Mouse (Mus musculus) cerebellum, adult 11-12 months (tissue): ENCODE measurements at regions not wholly inside any gene's neighbourhood (a gene's known extent, or its start where the extent isn't known, plus 50 kb on each side); places are given as distances from the start of the nearest gene placed in this dataset.
A peak's percentile ranks its signal among the peaks of the same experiment; 100 is the strongest.

Experiments used
- DNase-seq: peaks from one replicate; pipeline ENCODE4 v3.0.0; 2022

DNA sequence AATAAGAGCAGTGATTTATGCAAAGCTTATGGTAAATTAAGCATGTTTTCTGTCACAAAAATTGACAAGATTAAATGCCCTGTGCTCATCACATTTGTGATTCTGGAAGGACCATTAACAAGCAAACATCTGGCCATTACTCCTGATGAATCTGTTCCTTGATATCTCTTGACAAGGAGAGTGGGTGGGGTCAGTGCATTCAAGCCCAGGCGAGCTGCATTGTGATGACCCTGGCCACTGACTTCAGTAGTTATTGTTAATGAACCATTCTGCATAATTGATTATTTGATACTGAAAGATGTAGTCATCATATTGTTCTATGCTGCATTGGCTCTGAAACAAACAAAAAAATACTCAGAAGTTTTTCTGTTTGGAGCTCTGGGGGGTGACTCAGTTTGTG is 115.4 kb upstream of the Prmt6 start:
- no peak for DNase-seq

DNA sequence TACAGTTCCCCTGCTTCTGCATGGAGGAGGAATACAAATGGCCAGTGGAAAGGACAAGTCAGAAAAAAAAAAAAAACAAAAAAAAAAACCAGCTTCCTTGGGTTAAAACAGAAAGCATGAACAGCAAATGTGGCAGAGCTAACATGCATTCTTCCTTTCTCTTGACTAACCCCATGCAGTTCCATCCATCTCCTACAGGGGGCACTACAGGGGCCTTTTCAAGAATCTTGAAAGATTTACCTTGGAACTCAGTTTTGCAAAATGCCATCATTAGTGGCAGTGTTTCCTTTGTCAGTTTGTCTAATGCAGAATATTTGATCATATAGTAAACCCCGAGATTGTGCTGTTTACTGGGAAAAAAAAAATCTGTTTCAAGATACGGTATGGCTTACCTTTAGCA is 111.1 kb upstream of the Prmt6 start:
- no peak for DNase-seq

DNA sequence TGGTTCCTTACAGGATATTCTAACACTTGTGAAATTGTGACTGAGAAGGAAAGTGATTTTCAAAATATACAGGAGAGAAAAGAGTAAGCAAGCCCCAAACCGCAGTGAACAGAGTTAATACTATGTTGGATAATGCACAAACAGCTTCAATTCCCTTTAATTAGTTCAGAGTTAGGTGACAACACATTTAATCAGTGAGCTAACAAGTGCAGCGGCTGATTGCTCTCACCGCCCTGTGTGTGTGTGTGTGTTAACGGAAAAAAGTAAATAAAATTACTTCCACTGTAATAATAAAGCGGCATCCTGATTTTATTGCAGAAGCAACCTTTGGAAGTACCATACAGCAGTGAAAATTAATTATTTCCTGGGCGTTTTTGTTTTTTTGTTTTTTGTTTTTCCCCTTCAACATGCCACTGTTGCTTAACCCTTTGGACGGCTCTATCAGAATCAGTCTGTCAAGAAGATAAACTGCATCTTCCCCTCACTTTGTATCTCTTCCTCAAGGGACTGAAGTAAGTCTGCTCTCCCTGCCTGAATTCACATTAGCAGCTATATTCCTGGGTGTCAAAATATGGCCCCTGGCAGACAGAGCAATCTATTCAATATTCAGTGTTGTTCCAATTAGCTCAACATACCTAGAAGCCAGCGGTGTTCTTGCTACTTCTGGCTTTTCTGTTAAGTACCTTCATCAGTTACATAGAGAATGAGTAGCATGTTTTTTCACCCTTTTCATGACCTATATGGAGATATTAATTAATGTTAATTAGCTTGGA is 106.2 kb upstream of the Prmt6 start:
- DNase-seq = no peak

DNA sequence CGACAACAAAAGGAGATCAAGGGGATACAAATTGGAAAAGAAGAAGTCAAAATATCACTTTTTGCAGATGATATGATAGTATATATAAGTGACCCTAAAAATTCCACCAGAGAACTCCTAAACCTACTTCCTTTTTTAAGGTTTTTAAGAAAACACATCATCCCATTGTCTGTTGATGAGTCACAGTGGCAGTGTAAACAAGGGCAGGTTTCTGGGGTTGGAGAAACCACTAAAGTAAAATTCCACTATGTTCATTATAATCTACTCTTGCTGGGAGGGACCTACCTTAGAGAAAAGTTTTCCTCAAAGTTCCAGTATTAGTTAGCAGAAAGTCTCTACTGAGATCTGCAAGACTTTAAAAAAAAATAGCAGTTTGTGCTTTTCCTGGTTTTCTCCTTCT is 102.9 kb upstream of the Prmt6 start:
- DNase-seq = no peak

DNA sequence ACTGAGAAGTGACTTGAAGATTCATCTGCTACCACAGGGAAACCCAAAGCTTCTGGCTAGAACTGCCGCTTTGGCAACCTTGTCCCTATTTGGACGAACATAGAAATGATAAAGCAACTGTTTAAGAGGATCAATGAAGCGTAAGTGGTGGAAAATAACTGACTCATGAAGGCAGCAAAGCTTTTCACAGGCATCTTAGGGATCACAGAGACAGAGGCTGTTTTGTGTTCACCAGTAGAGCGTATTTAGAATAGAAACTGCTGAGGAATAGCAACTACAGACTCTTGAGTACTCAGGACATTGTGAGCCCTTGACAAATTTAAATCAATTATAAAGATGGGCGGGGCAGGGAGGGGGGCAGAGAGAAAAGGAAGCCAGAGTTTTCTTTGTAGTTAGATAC is 99.3 kb upstream of the Prmt6 start:
- DNase-seq = no peak

DNA sequence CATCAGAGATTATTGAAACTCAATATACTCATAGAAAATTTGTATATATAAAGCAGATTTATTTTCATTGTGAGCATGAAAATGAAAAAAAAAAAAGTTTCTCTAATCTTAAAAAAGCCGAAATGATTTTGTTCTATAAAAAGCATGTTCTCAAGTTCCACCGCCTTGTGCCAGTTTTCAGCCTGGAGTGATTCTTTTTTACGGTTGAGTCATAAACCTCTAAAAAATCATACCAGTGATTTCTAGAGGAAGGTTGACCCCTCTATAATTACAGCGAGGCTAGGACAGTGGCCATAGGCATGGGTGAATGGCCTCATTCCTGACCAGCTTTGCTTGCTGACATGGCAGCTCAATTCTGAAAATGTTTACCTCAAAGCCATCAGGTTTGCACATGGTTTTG is 98.6 kb upstream of the Prmt6 start:
- no peak for DNase-seq

DNA sequence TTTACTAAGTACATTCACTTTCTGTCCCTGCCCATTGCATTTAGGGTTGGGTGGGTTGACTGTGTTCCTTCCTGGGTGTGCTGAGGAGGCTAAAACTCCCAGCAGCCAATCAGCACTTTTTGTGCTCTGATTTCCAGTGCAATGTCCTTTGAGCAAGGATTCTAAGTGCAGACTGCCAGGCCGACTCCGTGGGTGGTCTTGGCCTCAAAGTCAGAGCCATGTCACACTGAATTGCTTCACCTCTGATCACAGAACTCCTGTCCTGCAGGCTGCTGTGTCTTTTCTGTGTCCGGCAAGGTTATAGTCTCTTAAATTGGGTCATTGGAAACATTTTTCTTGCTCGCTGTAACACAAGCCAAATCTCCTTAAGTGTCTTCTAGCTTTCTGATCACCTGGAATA is 94.0 kb upstream of the Prmt6 start:
- peak; percentile 21 for DNase-seq

DNA sequence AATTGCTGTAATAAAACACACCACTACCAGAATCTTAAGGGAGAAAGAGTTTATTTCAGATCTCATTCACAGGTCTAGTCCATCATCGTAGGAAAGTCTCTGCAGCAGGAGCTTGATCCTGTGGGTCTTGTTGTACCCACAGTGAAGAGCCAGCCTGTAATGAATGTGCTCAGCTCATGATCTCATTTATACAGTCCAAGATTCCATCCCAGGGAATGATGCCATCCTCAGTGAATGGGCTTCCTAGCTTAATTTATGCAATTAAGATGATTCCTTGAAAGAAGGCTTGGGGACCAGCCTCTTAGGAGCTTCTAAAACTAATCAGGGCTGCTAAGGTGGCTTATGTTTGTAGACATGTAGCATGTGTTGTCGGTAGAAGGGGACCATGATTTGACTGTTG is 89.3 kb upstream of the Prmt6 start:
- DNase-seq = no peak

DNA sequence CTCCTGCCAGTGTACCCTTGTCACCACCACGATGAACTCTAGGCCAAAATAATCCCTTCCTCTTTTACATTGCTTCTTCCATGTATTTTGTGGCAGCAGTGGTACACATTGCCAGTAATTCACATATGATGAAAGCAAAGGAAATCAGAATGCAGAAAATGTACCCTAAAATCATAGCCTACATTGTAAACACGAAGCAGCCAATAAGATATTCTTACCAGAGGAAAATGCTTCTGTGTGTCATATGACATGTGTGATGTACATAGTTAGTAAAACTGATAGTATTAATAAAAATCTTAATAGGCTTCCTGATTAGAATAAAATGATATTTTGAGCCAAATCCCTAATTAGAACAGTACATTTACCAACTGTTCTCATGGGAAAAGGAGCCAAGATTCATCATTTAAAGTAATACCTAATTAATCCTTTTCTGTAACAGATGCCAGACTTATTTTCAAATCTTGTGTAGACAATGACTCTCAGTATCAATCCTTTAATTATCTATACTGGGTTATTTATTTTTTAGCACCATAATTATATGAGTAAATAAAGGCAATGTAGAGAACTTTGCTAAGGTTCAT is 88.3 kb upstream of the Prmt6 start:
- DNase-seq = no peak

DNA sequence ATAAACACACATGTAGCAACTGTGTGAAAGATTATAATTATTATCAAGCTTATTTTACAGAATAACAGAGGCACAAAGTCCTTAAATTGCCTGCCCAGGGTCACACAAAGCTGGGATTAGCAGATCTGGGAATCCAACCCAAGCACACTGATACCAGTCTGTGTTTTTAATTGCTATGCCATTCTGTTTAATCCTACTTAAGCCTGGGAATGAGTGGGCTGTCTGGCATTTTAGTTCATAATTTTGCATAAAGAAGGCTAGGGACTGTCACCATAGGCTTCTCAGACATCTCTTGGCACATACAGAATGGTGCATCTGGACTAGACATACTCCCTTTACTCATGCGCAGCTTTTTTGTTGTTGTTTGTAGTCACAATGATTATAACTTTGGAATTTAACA is 78.4 kb upstream of the Prmt6 start:
- no peak for DNase-seq

DNA sequence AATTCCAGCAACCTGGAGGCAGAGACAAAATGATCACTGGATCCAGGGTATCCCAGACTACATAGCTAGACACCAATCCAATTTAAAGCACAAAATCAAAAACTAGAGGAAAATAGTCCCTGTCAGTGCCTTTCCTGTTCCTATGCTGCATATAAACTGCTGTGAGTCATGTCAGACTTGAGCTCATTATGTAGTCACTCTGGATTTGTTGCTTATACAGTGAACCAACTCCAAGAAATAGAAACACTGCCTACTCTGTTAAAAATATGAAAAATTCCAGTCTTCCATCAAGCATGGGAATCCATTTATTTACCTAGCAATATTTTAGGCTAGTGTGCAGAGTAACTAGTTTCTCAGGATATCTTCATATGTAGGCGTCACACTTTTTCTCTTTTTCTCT is 59.5 kb upstream of the Prmt6 start:
- DNase-seq = no peak

DNA sequence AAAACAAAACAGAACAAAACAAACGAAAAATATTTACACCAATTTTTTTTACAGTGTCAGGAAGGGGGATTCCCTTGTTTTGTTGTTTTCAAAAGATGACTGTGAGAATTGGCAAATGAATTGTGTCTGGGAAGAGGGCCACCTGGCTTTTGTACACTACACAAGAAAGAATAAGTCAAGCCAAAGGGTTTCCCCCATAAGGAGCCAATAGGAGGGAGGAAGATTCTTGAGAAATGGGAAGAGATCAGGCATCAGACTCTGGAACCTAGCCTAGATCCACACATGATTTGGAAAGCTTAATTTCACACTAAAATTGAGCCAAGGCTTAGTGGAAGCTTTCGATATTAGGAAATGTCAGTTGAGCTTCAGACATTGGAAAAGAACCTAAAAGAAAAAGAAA is 52.4 kb upstream of the Prmt6 start:
- no peak for DNase-seq
